Comparison of ENCODE assay signal across 8 mouse cellular contexts in genomic region chr14:58076030-58076521, GRCm38 (mm10). TPM values are rescaled to one million over a fixed set of nuclear protein-coding genes. Genes with fewer than 3 reads are reported as not detected.
A peak's percentile ranks its signal among the peaks of the same experiment; 100 is the strongest.
DNase-seq lines count a peak whose midpoint lies in the region; ATAC-seq lines count a peak whose summit lies in the region.

No protein-coding gene starts in this region.

- peak overlapping the region; percentile 67 for H3K4me3 ChIP-seq in heart, embryonic 13.5 days
- H3K4me3 ChIP-seq in liver, embryonic 12.5 days: peak overlapping the region; percentile 49

- peaks cover 68% of the 10 kb centered on the region for H3K27me3 ChIP-seq in heart, embryonic 13.5 days (replicated peaks)
- H3K27me3 ChIP-seq in liver, embryonic 12.5 days (replicated peaks): peaks cover 86% of the 10 kb centered on the region

- H3K27ac ChIP-seq in heart, embryonic 13.5 days (replicated peaks): peak overlapping the region; percentile 77
- H3K27ac ChIP-seq in liver, embryonic 12.5 days: no peak overlapping the region

- H3K9me3 ChIP-seq in heart, embryonic 13.5 days: no peaks in the 10 kb centered on the region
- no peaks in the 10 kb centered on the region for H3K9me3 ChIP-seq in liver, embryonic 12.5 days (replicated peaks)

- no peaks in the 10 kb centered on the region for H3K36me3 ChIP-seq in heart, embryonic 13.5 days
- no peaks in the 10 kb centered on the region for H3K36me3 ChIP-seq in liver, embryonic 12.5 days

- peak overlapping the region; percentile 80 for H3K9ac ChIP-seq in heart, embryonic 13.5 days
- 0 out of 2 replicates have a peak overlapping the region, but pooled peaks have one; percentile 3 for H3K9ac ChIP-seq in liver, embryonic 12.5 days

- peak overlapping the region; percentile 95 for H3K4me2 ChIP-seq in heart, embryonic 13.5 days
- H3K4me2 ChIP-seq in liver, embryonic 12.5 days: peak overlapping the region; percentile 64

- WGBS in heart, embryonic 13.5 days: under 1% methylated on average over 34 of the region's 40 CpGs
- 1% methylated on average over 40 of the region's 40 CpGs for WGBS in liver, embryonic 12.5 days (ENCODE audit: insufficient replicate concordance)

- DNase-seq in urinary bladder, postnatal 14 days (ENCODE audit: low spot score): peak; percentile 44
- DNase-seq in urinary bladder, postnatal 10 days (ENCODE audit: low spot score): no peak
- peak; percentile 78 for DNase-seq in embryo, embryonic 10.5 days (ENCODE audit: low spot score)
- peak; percentile 76 for DNase-seq in kidney, postnatal 14 days
- peak; percentile 90 for DNase-seq in retina, postnatal 1 day
- no peak for DNase-seq in adipocyte (ENCODE audit: low spot score)

- H3K4me1 ChIP-seq in heart, embryonic 13.5 days: peaks cover 44% of the 10 kb centered on the region
- peaks cover 34% of the 10 kb centered on the region for H3K4me1 ChIP-seq in liver, embryonic 12.5 days

- peak; percentile 30; the same call in 1 of the 2 replicates for ATAC-seq in heart, embryonic 13.5 days (ENCODE audit: extremely low read depth, insufficient number of reproducible peaks, low FRiP score, low TSS enrichment)
- 0 out of 2 replicates have a peak, but pooled peaks have one; percentile 44 for ATAC-seq in liver, embryonic 12.5 days

RNA-seq across cellular contexts. Expression of gene Fgf9, which starts 5.7 kb away (rescaled TPM):
- polyA plus RNA-seq in heart, embryonic 13.5 days (2015; fragmentation: Nextera tagmentation; extraction: Ambion mirVana): 7.6 and 9.2 TPM in 2 replicates
- 0.83 and 0.98 TPM in 2 replicates for polyA plus RNA-seq in liver, embryonic 12.5 days (2016; fragmentation: Nextera tagmentation; extraction: Ambion mirVana)

Comparison
In these comparisons a context has a peak if more than half of its experiments do, and no peak if none do; other contexts are left out.
1. DNase-seq: peak in urinary bladder, postnatal 14 days (single experiment), embryo, embryonic 10.5 days (single experiment), kidney, postnatal 14 days (single experiment) and retina, postnatal 1 day (single experiment); none in urinary bladder, postnatal 10 days (single experiment) and adipocyte (single experiment).